Mouse (Mus musculus) embryonic facial prominence, embryonic 10.5 days (tissue): Measurements from ENCODE around the gene Tmtc2. TPM values are rescaled to one million over a fixed set of nuclear protein-coding genes. Genes with fewer than 3 reads are reported as not detected.

ENCODE experiments used
- DNase-seq: peaks from one replicate; pipeline ENCODE4 v3.0.0-alpha.2; 2017; ENCODE audit warnings: low spot score
- H3K27ac ChIP-seq: fragments of 300-500 bp; sonication (generic); replicated peaks from 2 replicates; pipeline ENCODE4 v1.5.1; 2016; ENCODE audit warnings: mild to moderate bottlenecking
- H3K27me3 ChIP-seq: fragments of 300-500 bp; sonication (generic); replicated peaks from 2 replicates; pipeline ENCODE4 v1.6.1; 2016; ENCODE audit warnings: low read depth, mild to moderate bottlenecking; ENCODE audit not compliant: poor library complexity, severe bottlenecking
- H3K36me3 ChIP-seq: fragments of 300-500 bp; sonication (generic); replicated peaks from 2 replicates; pipeline ENCODE4 v1.6.1; 2016; ENCODE audit warnings: mild to moderate bottlenecking, moderate library complexity
- H3K4me1 ChIP-seq: fragments of 300-500 bp; sonication (generic); 2 replicates; pipeline ENCODE4 v1.6.1; 2016
- H3K4me3 ChIP-seq: fragments of 300-500 bp; sonication (generic); 2 replicates; pipeline ENCODE4 v1.5.1; 2016; ENCODE audit warnings: mild to moderate bottlenecking, moderate library complexity
- H3K9me3 ChIP-seq: fragments of 300-500 bp; sonication (generic); 2 replicates; pipeline ENCODE4 v1.6.1; 2016; ENCODE audit warnings: mild to moderate bottlenecking
- WGBS: fragments of 180-500 bp; shearing (Covaris S2); methylation state at CpG from one replicate; pipeline ENCODE4 v1.1.7; 2016; 5-methylcytosine and 5-hydroxymethylcytosine counted together
- polyA plus RNA-seq: library from polyadenylated mRNA; unstranded; fragments of >200 nt; fragmentation: Nextera tagmentation; extraction: Ambion mirVana; gene quantifications from 2 replicates; pipeline ENCODE4 v1.2.1, GENCODE M21; 2016

The Tmtc2 gene
- polyA plus RNA-seq, 1 experiment from 2014 or later, result 8.5 TPM

- Histone ChIP-seq H3K4me1 (no peaks in the 10 kb centered on the region), H3K27me3 (no peaks in the 10 kb centered on the region), H3K4me3 (no peak overlapping the region), H3K9me3 (peaks cover 7% of the 10 kb centered on the region; the same call in 1 of the 2 replicates), H3K36me3 (peaks cover 16% of the 10 kb centered on the region), H3K27ac (no peak overlapping the region)
- no peak for DNase-seq
- 94% methylated on average over 8 of the region's 8 CpGs for WGBS
Measured at GRCm38 (mm10) chr10:105373265-105373664, 201.0 kb downstream of the Tmtc2 start.

DNA sequence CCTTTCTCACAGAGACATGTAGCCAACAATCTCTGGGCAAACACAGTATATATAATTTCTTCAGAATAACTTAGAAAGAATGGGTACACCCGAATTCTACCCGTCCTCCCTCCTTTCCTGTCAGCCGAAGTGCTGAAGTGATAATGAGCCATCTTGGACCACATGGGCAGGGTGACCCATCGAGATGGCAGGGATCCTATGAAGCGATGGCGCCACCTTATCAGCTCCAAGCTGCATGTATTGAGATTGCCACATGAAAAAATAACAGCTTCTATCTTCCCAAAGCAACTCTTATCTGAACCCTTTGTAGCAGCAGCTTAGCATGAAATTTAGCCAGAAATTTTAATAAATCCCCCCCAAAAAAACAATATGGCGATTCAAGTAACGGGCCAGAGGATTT lies 206.0 kb downstream of the Tmtc2 start:
- no peak for DNase-seq
- Histone ChIP-seq H3K27me3 (no peaks in the 10 kb centered on the region), H3K27ac (no peak overlapping the region), H3K4me3 (no peak overlapping the region), H3K9me3 (peaks cover 5% of the 10 kb centered on the region; the same call in 1 of the 2 replicates), H3K4me1 (peaks cover 8% of the 10 kb centered on the region; the same call in 1 of the 2 replicates), H3K36me3 (peaks cover 14% of the 10 kb centered on the region)
- WGBS, result 92% methylated on average over 8 of the region's 8 CpGs

DNA sequence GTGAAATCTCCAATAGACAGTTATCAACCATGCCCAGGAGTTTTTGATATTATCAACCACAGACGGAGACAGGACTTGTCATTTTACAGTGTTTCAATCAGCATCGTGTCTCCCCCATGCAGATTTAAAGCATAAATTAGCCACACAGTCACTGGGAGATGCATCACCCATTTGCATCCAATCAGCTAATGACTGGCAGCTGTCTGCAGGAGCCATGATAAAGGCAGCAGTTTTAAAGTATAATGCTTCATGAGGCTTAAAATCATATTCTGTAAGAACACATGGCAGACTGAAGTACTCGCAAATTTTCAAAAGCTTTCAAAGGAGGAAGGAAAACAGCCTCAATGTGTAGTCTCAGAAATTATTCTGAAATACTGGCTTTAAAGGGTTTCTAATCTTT lies 209.8 kb downstream of the Tmtc2 start:
- Histone ChIP-seq H3K27me3 (no peaks in the 10 kb centered on the region), H3K36me3 (peaks cover 2% of the 10 kb centered on the region; the same call in 1 of the 2 replicates), H3K27ac (no peak overlapping the region), H3K4me1 (peaks cover 8% of the 10 kb centered on the region; the same call in 1 of the 2 replicates), H3K4me3 (no peak overlapping the region), H3K9me3 (no peaks in the 10 kb centered on the region)
- DNase-seq, result no peak
- WGBS, result 75% methylated on average over 3 of the region's 3 CpGs

GRCm38 (mm10) chr10:105350301-105350700 lies 223.9 kb downstream of the Tmtc2 start:
- 87% methylated on average over 2 of the region's 2 CpGs for WGBS
- Histone ChIP-seq H3K4me1 (no peaks in the 10 kb centered on the region), H3K27me3 (no peaks in the 10 kb centered on the region), H3K4me3 (no peak overlapping the region), H3K9me3 (no peaks in the 10 kb centered on the region), H3K36me3 (0 out of 2 replicates have a peak, but pooled peaks cover 3% of the 10 kb centered on the region), H3K27ac (no peak overlapping the region)
- DNase-seq, result no peak

DNA sequence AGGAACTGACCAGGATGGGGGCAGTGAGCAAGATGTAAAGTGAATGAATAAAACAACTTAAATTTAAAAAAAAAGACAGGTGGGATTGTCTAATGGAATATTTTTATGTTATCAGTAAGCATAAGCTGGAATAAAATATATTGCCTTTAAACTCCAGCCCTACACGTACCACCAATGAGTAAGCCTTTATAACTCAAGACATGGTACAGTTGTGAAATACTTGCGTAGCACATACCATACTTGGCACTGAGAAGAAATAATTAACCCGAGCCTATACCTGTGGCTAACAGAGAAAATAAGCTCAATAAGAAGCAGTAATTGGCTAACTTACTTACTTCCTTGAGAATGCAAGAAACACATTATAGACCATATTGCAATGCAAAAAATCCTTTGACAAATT lies 228.3 kb downstream of the Tmtc2 start:
- no peak for DNase-seq
- Histone ChIP-seq H3K4me1 (no peaks in the 10 kb centered on the region), H3K9me3 (no peaks in the 10 kb centered on the region), H3K36me3 (0 out of 2 replicates have a peak, but pooled peaks cover 3% of the 10 kb centered on the region), H3K27me3 (no peaks in the 10 kb centered on the region), H3K4me3 (no peak overlapping the region), H3K27ac (no peak overlapping the region)
- 93% methylated on average over 3 of the region's 3 CpGs for WGBS

GRCm38 (mm10) chr10:105332856-105333255 lies 241.4 kb downstream of the Tmtc2 start:
- Histone ChIP-seq H3K4me3 (no peak overlapping the region), H3K9me3 (no peaks in the 10 kb centered on the region), H3K27me3 (no peaks in the 10 kb centered on the region), H3K36me3 (no peaks in the 10 kb centered on the region), H3K4me1 (no peaks in the 10 kb centered on the region), H3K27ac (no peak overlapping the region)
- no peak for DNase-seq
- 44% methylated on average over 2 of the region's 2 CpGs for WGBS

GRCm38 (mm10) chr10:105330327-105330726 lies 243.9 kb downstream of the Tmtc2 start:
- no peak overlapping the region for H3K4me3 ChIP-seq
- no peak overlapping the region for H3K27ac ChIP-seq
- H3K4me1 ChIP-seq, result no peaks in the 10 kb centered on the region
- DNase-seq, result no peak
- H3K27me3 ChIP-seq, result no peaks in the 10 kb centered on the region
- no peaks in the 10 kb centered on the region for H3K36me3 ChIP-seq
- no peaks in the 10 kb centered on the region for H3K9me3 ChIP-seq
- 78% methylated on average over 5 of the region's 5 CpGs for WGBS

- no peaks in the 10 kb centered on the region for H3K27me3 ChIP-seq
- H3K4me3 ChIP-seq, result no peak overlapping the region
- peaks cover 22% of the 10 kb centered on the region for H3K36me3 ChIP-seq
- peaks cover 6% of the 10 kb centered on the region; the same call in 1 of the 2 replicates for H3K9me3 ChIP-seq
- DNase-seq, result no peak
- no peaks in the 10 kb centered on the region for H3K4me1 ChIP-seq
- no peak overlapping the region for H3K27ac ChIP-seq
- 83% methylated on average over 4 of the region's 4 CpGs for WGBS
Measured at GRCm38 (mm10) chr10:105323646-105324192, 250.5 kb downstream of the Tmtc2 start.

- WGBS, result 77% methylated on average over 3 of the region's 3 CpGs
- Histone ChIP-seq H3K27me3 (no peaks in the 10 kb centered on the region), H3K4me3 (no peak overlapping the region), H3K9me3 (peaks cover 6% of the 10 kb centered on the region; the same call in 1 of the 2 replicates), H3K4me1 (no peaks in the 10 kb centered on the region), H3K27ac (no peak overlapping the region), H3K36me3 (peaks cover 22% of the 10 kb centered on the region)
- DNase-seq, result no peak
Measured at GRCm38 (mm10) chr10:105319299-105320057, 254.8 kb downstream of the Tmtc2 start.

DNA sequence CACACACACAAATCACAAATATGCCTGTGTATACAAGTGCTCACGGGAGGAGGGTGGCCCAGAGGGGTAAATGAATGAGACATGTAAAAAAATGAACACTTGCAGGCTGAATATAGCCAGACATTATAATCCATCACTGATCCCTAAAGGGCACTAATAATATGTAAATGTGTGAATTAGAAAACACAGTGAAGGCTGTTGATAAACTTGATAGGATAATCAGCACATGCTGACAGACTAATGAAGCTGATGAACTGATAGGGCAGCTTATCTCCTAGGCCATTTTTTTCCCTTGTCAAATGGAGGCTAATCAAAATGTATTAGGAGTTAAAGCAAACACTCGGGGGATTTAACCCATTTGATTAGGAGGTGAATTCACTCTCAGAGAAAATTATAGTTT lies 255.4 kb downstream of the Tmtc2 start:
- 59% methylated on average over 2 of the region's 2 CpGs for WGBS

GRCm38 (mm10) chr10:105312986-105313385 lies 261.3 kb downstream of the Tmtc2 start:
- 81% methylated on average over 5 of the region's 5 CpGs for WGBS
- Histone ChIP-seq H3K27ac (no peak overlapping the region), H3K4me3 (no peak overlapping the region), H3K9me3 (no peaks in the 10 kb centered on the region), H3K27me3 (no peaks in the 10 kb centered on the region), H3K4me1 (no peaks in the 10 kb centered on the region), H3K36me3 (no peaks in the 10 kb centered on the region)
- DNase-seq, result no peak

More for the DNA sequence above, 255.4 kb downstream of the Tmtc2 start:
- DNase-seq, result no peak
- no peaks in the 10 kb centered on the region for H3K27me3 ChIP-seq
- no peak overlapping the region for H3K4me3 ChIP-seq
- no peaks in the 10 kb centered on the region for H3K4me1 ChIP-seq
- H3K27ac ChIP-seq, result no peak overlapping the region
- peaks cover 6% of the 10 kb centered on the region; the same call in 1 of the 2 replicates for H3K9me3 ChIP-seq
- peaks cover 22% of the 10 kb centered on the region for H3K36me3 ChIP-seq

- Histone ChIP-seq H3K4me3 (no peak overlapping the region), H3K27ac (no peak overlapping the region), H3K4me1 (no peaks in the 10 kb centered on the region), H3K9me3 (no peaks in the 10 kb centered on the region), H3K36me3 (peaks cover 4% of the 10 kb centered on the region), H3K27me3 (no peaks in the 10 kb centered on the region)
- WGBS, result 76% methylated on average over 3 of the region's 3 CpGs
- DNase-seq, result no peak
Measured at GRCm38 (mm10) chr10:105297560-105297959, 276.7 kb downstream of the Tmtc2 start.

DNA sequence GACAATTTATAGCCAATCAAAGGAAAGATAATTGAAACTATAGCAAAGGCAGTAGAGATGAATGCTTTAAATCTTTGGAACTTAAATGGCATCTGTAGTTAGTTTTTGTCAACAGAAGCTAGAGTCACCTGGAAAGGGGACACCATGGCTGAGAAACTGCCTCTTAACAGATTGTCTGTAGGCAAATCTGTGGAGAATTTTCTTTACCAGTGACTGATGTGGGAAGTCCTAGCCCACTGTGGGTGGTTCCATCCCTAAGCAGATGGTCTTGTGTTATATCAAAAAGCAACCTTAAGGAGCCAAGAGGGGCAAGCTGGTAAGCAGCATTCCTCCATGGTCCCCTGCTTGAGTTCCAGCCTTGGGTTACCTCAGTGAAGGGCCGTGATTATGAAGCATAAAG lies 281.3 kb downstream of the Tmtc2 start:
- no peaks in the 10 kb centered on the region for H3K9me3 ChIP-seq
- no peaks in the 10 kb centered on the region for H3K27me3 ChIP-seq
- H3K4me3 ChIP-seq, result no peak overlapping the region
- WGBS, result 82% methylated on average over 1 of the region's 1 CpGs
- no peak for DNase-seq
- H3K27ac ChIP-seq, result no peak overlapping the region
- H3K36me3 ChIP-seq, result no peaks in the 10 kb centered on the region
- H3K4me1 ChIP-seq, result no peaks in the 10 kb centered on the region
